Mouse (Mus musculus) T-helper 17 cell (primary cell): ENCODE measurements around the gene Defb28.

ENCODE experiments used
- in situ Hi-C, 2 experiments: fragments of 300-600 bp; cut with MboI, MseI; formaldehyde crosslinking; loops; 1 replicate in 1 of 2; 2 replicates in 1 of 2; pipeline ENCODE4 v1.15.1; 2025; ENCODE audit warnings: high pct_unique_total_duplicates in 2 of 2

The Defb28 gene

DNA sequence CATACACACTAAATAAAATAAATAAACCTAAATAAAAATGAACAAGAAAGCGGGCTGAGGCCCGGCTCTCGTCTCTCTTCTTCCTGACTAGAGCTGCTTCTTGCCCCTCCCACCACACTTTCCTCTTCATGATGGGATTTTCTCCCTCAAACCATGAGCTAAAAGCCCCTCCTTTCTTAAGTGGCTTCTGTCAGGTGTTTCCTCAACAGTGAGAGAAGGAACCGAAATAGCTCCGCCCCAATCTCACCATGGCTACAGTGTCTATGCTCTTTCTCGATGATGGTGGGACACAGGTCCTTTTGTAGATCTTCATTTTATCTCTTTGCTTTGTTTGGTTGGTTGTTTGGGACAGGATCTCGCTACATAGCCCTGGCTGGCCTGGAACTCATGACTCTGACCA, 38.6 kb downstream of the Defb28 start:
- in situ Hi-C loops = no loop called here

DNA sequence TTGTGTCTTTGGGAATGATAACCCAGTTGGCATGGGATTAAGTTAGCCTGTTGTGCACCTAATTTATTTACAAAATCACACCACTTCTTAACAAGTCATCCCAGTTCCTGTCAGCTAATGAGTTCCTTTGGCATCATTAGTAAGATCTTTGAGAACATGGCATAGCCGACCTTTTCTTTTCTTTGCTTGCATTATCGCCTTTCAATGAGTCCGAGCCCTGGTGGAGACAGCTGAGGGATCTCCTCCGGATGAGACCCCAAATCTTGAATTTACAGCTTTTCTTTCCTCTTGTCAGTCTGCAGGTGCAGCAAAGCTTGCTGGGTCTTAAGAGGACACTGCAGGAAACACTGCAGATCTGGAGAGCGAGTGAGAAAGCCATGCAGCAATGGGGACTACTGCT, 51.0 kb downstream of the Defb28 start, which contains the start of gene Gm17416:
Gene Gm17416 (plus strand): TSS at position 301 of the 400 bp plus-strand sequence.
- in situ Hi-C loops = no loop called here

- in situ Hi-C loops = no loop called here
Observed at GRCm38 (mm10) chr2:152569881-152570280, 51.8 kb downstream of the Defb28 start.

DNA sequence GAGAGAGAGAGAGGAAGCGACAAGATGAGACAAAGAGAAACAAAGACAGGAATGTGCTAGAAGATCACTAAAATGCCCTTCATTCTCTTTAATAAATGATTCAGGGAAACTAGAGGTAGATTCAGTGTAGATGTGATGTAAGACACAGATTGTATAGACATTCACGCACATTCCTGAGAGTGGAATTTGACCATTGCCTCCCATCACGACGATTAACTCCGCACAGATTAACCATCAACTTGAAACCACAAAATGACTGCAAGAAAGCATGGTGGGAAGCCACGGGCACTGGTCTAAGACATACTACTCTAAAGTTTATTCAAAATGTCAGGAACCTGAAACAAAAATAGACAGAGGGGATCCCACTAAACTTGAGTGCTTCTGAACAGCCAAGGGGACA, 52.3 kb downstream of the Defb28 start:
- in situ Hi-C loops = no loop called here
